Mouse (Mus musculus): ENCODE results near the gene Olfr5. TPM values are rescaled to one million over a fixed set of nuclear protein-coding genes. Genes with fewer than 3 reads are reported as not detected.

The Olfr5 gene
- polyA plus RNA-seq (2015; fragmentation: Nextera tagmentation; extraction: Ambion mirVana) = not detected in 2 replicates

DNA sequence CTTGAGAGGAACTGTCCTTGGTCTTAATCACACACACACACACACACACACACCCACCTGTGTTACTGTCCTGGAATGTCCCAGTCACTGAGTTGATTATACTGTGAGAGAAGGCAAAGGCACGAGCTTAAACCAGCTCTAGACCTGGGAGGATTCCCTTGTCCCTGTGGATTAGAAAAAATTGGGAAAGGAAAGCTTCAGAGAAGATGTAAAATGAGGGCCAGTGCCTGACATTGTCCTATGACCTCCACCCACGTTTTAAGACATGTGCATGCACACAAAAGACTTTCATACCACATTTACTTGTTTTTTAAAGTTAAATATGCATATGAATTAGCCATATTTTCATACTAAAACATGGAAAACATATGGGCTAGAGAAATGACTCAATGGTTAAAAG is at the start of gene Olfr5:
Gene Olfr5 (minus strand): TSS at position 101 of the 400 bp plus-strand sequence.

DNA sequence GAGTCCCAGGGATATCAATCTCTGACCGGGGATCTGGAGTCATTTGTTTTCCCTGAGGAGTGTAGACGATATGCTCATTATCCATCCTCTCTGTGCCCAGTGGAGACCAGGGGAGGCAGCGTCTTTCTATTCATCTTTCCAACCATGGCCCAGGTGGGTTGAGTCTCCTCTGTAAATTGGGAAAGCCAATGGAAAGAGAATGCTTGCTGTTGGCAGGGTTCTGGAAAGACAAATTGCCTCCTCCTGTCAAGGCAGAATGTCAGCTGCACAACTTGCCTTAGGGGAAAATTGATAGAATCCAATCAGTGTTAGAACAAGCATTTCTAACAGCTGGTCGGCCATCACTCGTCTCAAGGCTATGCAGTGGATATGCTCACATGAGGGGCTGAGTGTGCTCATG is 36.1 kb upstream of the Olfr5 start, which contains the start of gene Olfr1349:
Gene Olfr1349 (minus strand): TSS at position 101 of the 400 bp plus-strand sequence.

DNA sequence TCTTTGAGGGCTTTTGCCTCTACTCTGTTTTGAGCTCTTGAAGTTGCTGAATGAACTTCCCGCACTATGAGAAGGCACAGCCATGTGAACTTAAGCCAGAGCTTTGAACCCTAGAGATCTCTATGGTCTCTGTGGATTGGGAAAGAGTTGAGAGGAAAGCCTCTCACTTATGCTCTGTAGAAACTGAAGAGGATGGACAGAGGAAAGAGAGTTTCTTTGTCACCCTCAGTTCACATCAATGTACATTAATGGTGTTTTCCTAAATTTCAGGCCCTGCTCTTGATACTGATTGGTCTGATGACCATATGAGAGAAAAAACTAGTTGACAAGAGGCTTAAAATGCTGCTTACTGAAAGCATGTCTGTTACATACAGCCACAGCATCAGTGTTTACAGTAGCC is 21.9 kb upstream of the Olfr5 start, which contains the start of gene Olfr1348:
Gene Olfr1348 (minus strand): TSS at position 101 of the 400 bp plus-strand sequence.

DNA sequence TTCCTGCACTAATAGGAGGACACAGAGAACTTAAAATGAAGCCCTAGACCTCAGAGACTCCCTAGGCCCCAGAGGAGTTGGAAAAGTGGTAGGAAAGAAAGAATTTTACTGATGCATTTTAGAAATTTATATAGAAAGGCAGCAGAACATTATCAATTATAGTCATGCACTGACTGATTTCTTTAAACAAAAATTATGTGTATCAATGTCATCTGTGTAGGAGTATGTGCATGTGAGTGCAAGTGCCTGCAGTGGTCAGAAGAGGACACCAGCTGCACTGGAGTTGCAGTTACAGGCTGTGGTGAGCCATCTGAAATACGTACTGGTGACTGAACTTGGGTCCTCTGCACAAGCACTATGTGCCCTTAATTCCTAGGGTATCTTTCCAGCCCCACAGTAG is 12.9 kb upstream of the Olfr5 start, which contains the start of gene Olfr1347:
Gene Olfr1347 (minus strand): TSS at position 101 of the 400 bp plus-strand sequence.

DNA sequence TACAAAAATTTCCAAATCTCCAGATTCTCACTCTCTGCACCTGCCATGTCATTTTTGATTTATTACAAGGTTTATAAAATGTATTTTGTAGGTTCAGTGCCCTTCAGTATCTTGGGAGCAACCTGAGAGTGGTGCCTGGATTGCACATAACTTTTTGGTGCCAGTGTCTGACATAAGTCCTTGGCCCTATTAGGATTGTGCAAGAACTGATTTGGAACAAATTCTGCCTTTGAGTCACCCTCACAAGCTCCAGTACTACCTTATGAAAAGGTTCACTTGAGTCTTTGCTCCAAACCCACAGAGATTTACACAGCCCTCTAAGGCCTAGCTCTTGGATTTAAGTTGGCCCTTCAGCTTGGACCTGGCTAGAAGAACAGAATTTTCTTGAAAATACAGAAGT is 19.8 kb downstream of the Olfr5 start, which contains the start of gene Olfr1346:
Gene Olfr1346 (plus strand): TSS at position 151 of the 400 bp plus-strand sequence.

DNA sequence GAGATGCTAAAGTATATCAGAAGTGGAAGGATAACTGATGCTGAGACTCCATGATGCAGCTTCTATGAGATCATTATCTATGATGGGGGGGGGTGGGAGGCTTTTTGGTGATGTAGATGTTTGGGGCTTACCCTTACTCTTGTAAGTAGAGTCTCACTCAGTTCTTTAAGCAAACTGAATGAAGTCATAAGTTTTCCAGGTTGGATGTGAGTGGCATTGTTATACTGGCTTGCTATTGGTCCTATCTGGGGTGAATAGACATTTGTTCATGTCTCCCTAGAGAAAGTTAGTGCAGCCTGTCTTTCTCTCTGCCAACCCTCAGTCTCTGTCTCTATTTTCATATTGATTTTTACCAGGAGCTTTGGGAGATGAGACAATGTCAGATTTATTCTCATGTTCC is 30.9 kb downstream of the Olfr5 start, which contains the start of gene Olfr1336:
Gene Olfr1336 (plus strand): TSS at position 301 of the 400 bp plus-strand sequence.

DNA sequence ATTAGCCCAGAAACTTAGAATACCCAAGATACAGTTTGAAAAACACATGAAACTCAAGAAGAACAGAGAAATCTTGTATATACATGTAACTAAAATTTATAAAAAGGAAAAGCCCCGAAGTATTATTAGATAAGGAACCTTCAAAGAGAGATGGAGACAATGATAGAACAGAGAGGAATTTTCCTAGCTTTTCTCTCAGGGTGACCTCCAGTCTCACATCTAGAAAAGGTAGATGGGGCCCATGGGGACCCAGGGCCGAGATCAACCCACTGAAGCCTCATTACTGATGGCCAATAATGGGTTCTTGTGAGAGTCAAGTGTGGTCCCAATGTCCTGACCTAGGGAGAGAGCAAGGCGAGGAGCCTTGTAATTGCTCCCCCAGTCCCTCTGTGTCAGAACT is 48.4 kb downstream of the Olfr5 start, which contains the start of gene Olfr1344:
Gene Olfr1344 (plus strand): TSS at position 301 of the 400 bp plus-strand sequence.

Other genes starting within 250 kb of the Olfr5 start
- gene Epp13, start 234.2 kb downstream of the Olfr5 start, polyA plus RNA-seq (2015; fragmentation: Nextera tagmentation; extraction: Ambion mirVana) = 0.21 TPM in 1 of 2 replicates, not detected in the other
- 7.5 and 10.9 TPM in 2 replicates for gene Zfp667, start 200.4 kb downstream of the Olfr5 start, polyA plus RNA-seq (2015; fragmentation: Nextera tagmentation; extraction: Ambion mirVana)
- 5.2 and 6.6 TPM in 2 replicates for gene Zfp583, start 155.7 kb downstream of the Olfr5 start, polyA plus RNA-seq (2015; fragmentation: Nextera tagmentation; extraction: Ambion mirVana)
- 1.5 and 2.0 TPM in 2 replicates for gene Gm3854, start 143.2 kb downstream of the Olfr5 start, polyA plus RNA-seq (2015; fragmentation: Nextera tagmentation; extraction: Ambion mirVana)
- gene Zfp78, start 123.7 kb downstream of the Olfr5 start, polyA plus RNA-seq (2015; fragmentation: Nextera tagmentation; extraction: Ambion mirVana) = 2.1 and 2.7 TPM in 2 replicates
- gene Zfp28, start 103.6 kb downstream of the Olfr5 start, polyA plus RNA-seq (2015; fragmentation: Nextera tagmentation; extraction: Ambion mirVana) = 6.5 and 6.9 TPM in 2 replicates
- gene Smim17, start 88.2 kb downstream of the Olfr5 start, polyA plus RNA-seq (2015; fragmentation: Nextera tagmentation; extraction: Ambion mirVana) = 0.14 and 0.15 TPM in 2 replicates
- not detected in 2 replicates for gene Gm20715, start 76.7 kb downstream of the Olfr5 start, polyA plus RNA-seq (2015; fragmentation: Nextera tagmentation; extraction: Ambion mirVana)
- gene Olfr1344, start 48.3 kb downstream of the Olfr5 start, polyA plus RNA-seq (2015; fragmentation: Nextera tagmentation; extraction: Ambion mirVana) = 0.08 TPM in 1 of 2 replicates, not detected in the other
- not detected in 2 replicates for gene Olfr1336, start 30.8 kb downstream of the Olfr5 start, polyA plus RNA-seq (2015; fragmentation: Nextera tagmentation; extraction: Ambion mirVana)
- not detected in 2 replicates for gene Olfr1346, start 19.8 kb downstream of the Olfr5 start, polyA plus RNA-seq (2015; fragmentation: Nextera tagmentation; extraction: Ambion mirVana)
- not detected in 2 replicates for gene Olfr1347, start 12.8 kb upstream of the Olfr5 start, polyA plus RNA-seq (2015; fragmentation: Nextera tagmentation; extraction: Ambion mirVana)
- not detected in 2 replicates for gene Olfr1348, start 21.8 kb upstream of the Olfr5 start, polyA plus RNA-seq (2015; fragmentation: Nextera tagmentation; extraction: Ambion mirVana)
- gene Olfr1349, start 36.0 kb upstream of the Olfr5 start, polyA plus RNA-seq (2015; fragmentation: Nextera tagmentation; extraction: Ambion mirVana) = not detected in 2 replicates
- gene Olfr1350, start 77.9 kb upstream of the Olfr5 start, polyA plus RNA-seq (2015; fragmentation: Nextera tagmentation; extraction: Ambion mirVana) = not detected in 2 replicates
- gene Zim1, start 209.5 kb upstream of the Olfr5 start, polyA plus RNA-seq (2015; fragmentation: Nextera tagmentation; extraction: Ambion mirVana) = 4.8 and 7.6 TPM in 2 replicates
- gene Peg3, start 243.5 kb upstream of the Olfr5 start, polyA plus RNA-seq (2015; fragmentation: Nextera tagmentation; extraction: Ambion mirVana) = 84.7 and 113 TPM in 2 replicates
- 4.4 and 5.6 TPM in 2 replicates for gene Usp29, start 243.6 kb upstream of the Olfr5 start, polyA plus RNA-seq (2015; fragmentation: Nextera tagmentation; extraction: Ambion mirVana)

Data from adrenal gland, postnatal 0 days (tissue).